Comparison of ENCODE assay signal across 24 mouse cellular contexts in genomic region chr5:48840971-48841370, GRCm38 (mm10).
DNase-seq lines count a peak whose midpoint lies in the region; ATAC-seq and TF ChIP-seq lines count a peak whose summit lies in the region.
"Had no signal": no experiment of that assay in that cellular context is flagged by ENCODE, and none has a peak within 500 bp of the region (broad histone marks: within the 10 kb centered on the region; RNA-seq: fewer than 3 reads in every experiment).

No protein-coding gene starts in this region.

- TF ChIP-seq CTCF in intestine, postnatal 0 days (IDR thresholded peaks at IDR 0.05; ENCODE audit: low read depth) = no peak

- no peaks in the 10 kb centered on the region for H3K9me3 ChIP-seq in forebrain, embryonic 14.5 days (replicated peaks; ENCODE audit: control insufficient read depth, low read length)
- H3K9me3 ChIP-seq in forebrain, embryonic 15.5 days = no peaks in the 10 kb centered on the region
- H3K9me3 ChIP-seq in midbrain, embryonic 15.5 days = no peaks in the 10 kb centered on the region
- no peaks in the 10 kb centered on the region for H3K9me3 ChIP-seq in midbrain, embryonic 13.5 days
- H3K9me3 ChIP-seq in intestine, postnatal 0 days (ENCODE audit: control insufficient read depth) = no peaks in the 10 kb centered on the region
- H3K9me3 ChIP-seq: forebrain, embryonic 10.5 days; hindbrain, embryonic 12.5 days; intestine, embryonic 15.5 days had no signal

- H3K4me1 ChIP-seq in forebrain, embryonic 14.5 days (ENCODE audit: control insufficient read depth, insufficient read depth, low read length) = no peaks in the 10 kb centered on the region
- no peaks in the 10 kb centered on the region for H3K4me1 ChIP-seq in forebrain, embryonic 15.5 days
- H3K4me1 ChIP-seq in midbrain, embryonic 15.5 days = peaks cover 3% of the 10 kb centered on the region; the same call in 1 of the 2 replicates
- H3K4me1 ChIP-seq in midbrain, embryonic 13.5 days (replicated peaks) = peaks cover 4% of the 10 kb centered on the region; the same call in 1 of the 2 replicates
- H3K4me1 ChIP-seq in intestine, postnatal 0 days (replicated peaks; ENCODE audit: control insufficient read depth, insufficient read depth, low read length) = no peaks in the 10 kb centered on the region
- H3K4me1 ChIP-seq: hindbrain, embryonic 12.5 days; intestine, embryonic 15.5 days had no signal

- H3K4me2 ChIP-seq in forebrain, embryonic 14.5 days (ENCODE audit: low read length) = no peak overlapping the region
- no peak overlapping the region for H3K4me2 ChIP-seq in forebrain, embryonic 15.5 days (replicated peaks)
- H3K4me2 ChIP-seq in midbrain, embryonic 15.5 days = no peak overlapping the region
- H3K4me2 ChIP-seq in midbrain, embryonic 13.5 days (replicated peaks) = no peak overlapping the region
- H3K4me2 ChIP-seq in intestine, postnatal 0 days (replicated peaks; ENCODE audit: low read depth) = no peak overlapping the region
- H3K4me2 ChIP-seq: heart, embryonic 11.5 days; hindbrain, embryonic 12.5 days; intestine, embryonic 15.5 days had no signal

- no peak overlapping the region for H3K9ac ChIP-seq in forebrain, embryonic 14.5 days (ENCODE audit: low read length)
- no peak overlapping the region for H3K9ac ChIP-seq in forebrain, embryonic 15.5 days (replicated peaks)
- H3K9ac ChIP-seq in midbrain, embryonic 15.5 days = no peak overlapping the region
- H3K9ac ChIP-seq in midbrain, embryonic 13.5 days (replicated peaks) = no peak overlapping the region
- H3K9ac ChIP-seq in intestine, postnatal 0 days (ENCODE audit: low read depth, low read length) = no peak overlapping the region
- H3K9ac ChIP-seq: hindbrain, embryonic 12.5 days; intestine, embryonic 15.5 days had no signal

- peak; percentile 34 for DNase-seq in forebrain, embryonic 14.5 days (ENCODE audit: low spot score)
- DNase-seq in embryo, embryonic 10.5 days (ENCODE audit: low spot score) = peak; percentile 30
- DNase-seq in embryo, embryonic 11.5 days (ENCODE audit: low read depth, low spot score) = peak; percentile 5
- DNase-seq: adrenal gland, adult 2 months; adrenal gland, postnatal 25 days; cerebellum, adult 11 months; cerebellum, adult 2 months; cerebellum, adult 9-11 months; cerebellum, postnatal 25 days; gastrocnemius, adult 2 months; gastrocnemius, postnatal 14 days; heart, adult 11 months had no signal

- H3K27me3 ChIP-seq in forebrain, embryonic 14.5 days (replicated peaks; ENCODE audit: control insufficient read depth, insufficient read depth, low read length) = no peaks in the 10 kb centered on the region
- H3K27me3 ChIP-seq in forebrain, embryonic 15.5 days = no peaks in the 10 kb centered on the region
- no peaks in the 10 kb centered on the region for H3K27me3 ChIP-seq in midbrain, embryonic 15.5 days (replicated peaks)
- H3K27me3 ChIP-seq in midbrain, embryonic 13.5 days = no peaks in the 10 kb centered on the region
- H3K27me3 ChIP-seq in intestine, postnatal 0 days (replicated peaks; ENCODE audit: control insufficient read depth, insufficient read depth, low read length) = no peaks in the 10 kb centered on the region
- H3K27me3 ChIP-seq: hindbrain, embryonic 12.5 days; intestine, embryonic 15.5 days had no signal

- no peak; the same call in 1 of the 2 replicates for ATAC-seq in forebrain, embryonic 14.5 days
- no peak for ATAC-seq in forebrain, embryonic 15.5 days (replicated peaks)
- ATAC-seq in midbrain, embryonic 15.5 days (replicated peaks) = peak; percentile 71
- ATAC-seq in midbrain, embryonic 13.5 days = no peak
- ATAC-seq in intestine, postnatal 0 days = no peak
- no peak for ATAC-seq in cerebellum, adult (ENCODE audit: insufficient number of reproducible peaks, low FRiP score, low TSS enrichment)
- ATAC-seq: CD4-positive, CD25-positive, alpha-beta regulatory T cell, adult 4 months; forebrain, embryonic 16.5 days; hindbrain, embryonic 16.5 days; intestine, embryonic 15.5 days had no signal

- H3K36me3 ChIP-seq in forebrain, embryonic 14.5 days (ENCODE audit: control insufficient read depth, insufficient read depth, low read length) = no peaks in the 10 kb centered on the region
- no peaks in the 10 kb centered on the region for H3K36me3 ChIP-seq in forebrain, embryonic 15.5 days
- no peaks in the 10 kb centered on the region for H3K36me3 ChIP-seq in midbrain, embryonic 15.5 days (replicated peaks)
- H3K36me3 ChIP-seq in midbrain, embryonic 13.5 days = no peaks in the 10 kb centered on the region
- H3K36me3 ChIP-seq in intestine, postnatal 0 days (ENCODE audit: control insufficient read depth, insufficient read depth) = no peaks in the 10 kb centered on the region
- H3K36me3 ChIP-seq: forebrain, embryonic 10.5 days; hindbrain, embryonic 12.5 days; intestine, embryonic 15.5 days had no signal

- no peak overlapping the region for H3K4me3 ChIP-seq in forebrain, embryonic 14.5 days (ENCODE audit: low read depth, low read length)
- H3K4me3 ChIP-seq in forebrain, embryonic 15.5 days = no peak overlapping the region
- H3K4me3 ChIP-seq in midbrain, embryonic 15.5 days = no peak overlapping the region
- no peak overlapping the region for H3K4me3 ChIP-seq in midbrain, embryonic 13.5 days (replicated peaks)
- no peak overlapping the region for H3K4me3 ChIP-seq in intestine, postnatal 0 days (ENCODE audit: low read depth, low read length)
- H3K4me3 ChIP-seq: forebrain, embryonic 10.5 days; gastrocnemius, adult 2 months; hindbrain, embryonic 12.5 days; intestine, embryonic 15.5 days had no signal

- no peak overlapping the region for H3K27ac ChIP-seq in forebrain, embryonic 14.5 days (ENCODE audit: low read depth, low read length)
- H3K27ac ChIP-seq in forebrain, embryonic 15.5 days (replicated peaks) = no peak overlapping the region
- H3K27ac ChIP-seq in midbrain, embryonic 15.5 days = no peak overlapping the region
- no peak overlapping the region for H3K27ac ChIP-seq in midbrain, embryonic 13.5 days
- no peak overlapping the region for H3K27ac ChIP-seq in intestine, postnatal 0 days (ENCODE audit: low read depth, low read length)
- H3K27ac ChIP-seq: forebrain, embryonic 10.5 days; gastrocnemius, adult 2 months; hindbrain, embryonic 12.5 days; intestine, embryonic 15.5 days had no signal

- WGBS in forebrain, embryonic 14.5 days = 16% methylated on average over 2 of the region's 2 CpGs
- 14% methylated on average over 2 of the region's 2 CpGs for WGBS in forebrain, embryonic 15.5 days
- WGBS in midbrain, embryonic 15.5 days = 22% methylated on average over 2 of the region's 2 CpGs
- WGBS in midbrain, embryonic 13.5 days = 12% methylated on average over 2 of the region's 2 CpGs
- 77% methylated on average over 2 of the region's 2 CpGs for WGBS in intestine, postnatal 0 days
